Mouse (Mus musculus): ENCODE data around the gene Vps52.
A peak's percentile ranks its signal among the peaks of the same experiment; 100 is the strongest.
"Not testable (repeated sequence)": the region's sequence is repeated elsewhere in the genome, so short reads cannot be mapped to it uniquely, and the experiment has no call there.

The Vps52 gene

DNA sequence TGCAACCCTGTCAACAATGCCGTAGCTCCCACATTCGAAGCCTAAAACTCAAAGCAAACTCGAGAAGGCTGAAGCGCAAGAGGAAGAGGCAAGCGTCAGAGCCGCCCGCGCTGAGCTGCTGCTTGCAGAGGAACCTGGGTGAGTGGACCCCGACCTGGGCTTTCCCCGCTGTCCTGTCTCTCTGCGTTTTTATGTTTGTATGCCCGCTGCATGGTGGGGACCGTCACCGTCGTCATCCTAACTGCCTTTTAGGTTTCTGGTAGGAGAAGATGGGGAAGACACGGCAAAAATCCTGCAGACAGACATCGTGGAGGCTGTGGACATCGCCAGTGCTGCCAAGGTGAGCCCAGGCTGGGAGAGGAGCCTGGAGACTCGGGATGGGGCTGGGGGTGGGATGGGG, 14.2 kb upstream of the Vps52 start:
- no peak for DNase-seq (ENCODE audit: inconsistent ontology term)

DNA sequence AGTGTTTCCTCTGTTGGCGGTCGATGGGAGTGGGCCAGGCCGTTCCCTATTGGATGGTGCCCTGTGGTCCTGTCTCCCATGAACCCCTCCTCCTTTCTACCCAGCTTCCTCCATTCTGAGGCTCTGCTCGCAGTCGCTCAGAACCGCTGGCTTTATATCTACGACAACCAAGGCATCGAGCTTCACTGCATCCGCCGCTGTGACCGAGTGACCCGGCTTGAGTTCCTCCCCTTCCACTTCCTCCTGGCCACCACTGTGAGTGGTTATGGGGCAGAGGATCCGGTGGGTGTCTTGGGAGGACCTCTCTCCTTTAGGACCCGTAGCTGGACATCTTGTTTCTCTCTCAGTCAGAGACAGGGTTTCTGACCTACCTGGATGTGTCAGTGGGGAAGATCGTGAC, 12.2 kb upstream of the Vps52 start:
- DNase-seq (ENCODE audit: inconsistent ontology term), result no peak

DNA sequence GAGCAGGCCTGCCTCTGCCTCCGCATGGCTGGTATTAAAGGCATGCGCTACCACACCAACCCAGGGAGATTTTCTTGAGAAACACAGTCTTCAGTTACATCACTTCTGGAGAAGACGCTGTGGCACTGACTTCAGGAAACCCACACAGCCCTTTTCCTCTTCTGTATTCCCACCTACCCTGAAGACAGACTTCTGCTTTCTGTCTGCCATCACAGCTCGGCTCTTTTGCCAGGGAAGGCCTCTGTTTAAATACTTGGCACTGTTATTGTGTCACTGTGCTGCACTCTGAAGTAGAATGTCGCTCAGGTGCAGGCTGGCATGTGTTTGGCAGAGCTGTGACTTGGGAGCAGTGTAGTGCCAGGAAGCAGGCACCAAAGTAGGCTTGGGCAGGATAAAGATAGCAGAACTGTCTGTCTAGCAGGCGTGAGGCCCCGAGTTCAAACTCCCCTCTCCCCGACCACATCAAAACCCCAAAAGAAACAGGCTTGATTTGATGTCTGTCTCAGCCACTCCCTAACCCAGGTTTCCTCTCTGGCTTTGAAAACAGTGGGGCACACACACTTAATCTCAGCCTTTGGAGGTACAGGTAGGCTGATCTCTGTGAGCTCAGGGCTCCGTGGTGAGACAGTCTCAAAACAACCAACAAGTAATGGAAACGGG, 8.1 kb upstream of the Vps52 start:
- no peak for DNase-seq (ENCODE audit: inconsistent ontology term)

DNA sequence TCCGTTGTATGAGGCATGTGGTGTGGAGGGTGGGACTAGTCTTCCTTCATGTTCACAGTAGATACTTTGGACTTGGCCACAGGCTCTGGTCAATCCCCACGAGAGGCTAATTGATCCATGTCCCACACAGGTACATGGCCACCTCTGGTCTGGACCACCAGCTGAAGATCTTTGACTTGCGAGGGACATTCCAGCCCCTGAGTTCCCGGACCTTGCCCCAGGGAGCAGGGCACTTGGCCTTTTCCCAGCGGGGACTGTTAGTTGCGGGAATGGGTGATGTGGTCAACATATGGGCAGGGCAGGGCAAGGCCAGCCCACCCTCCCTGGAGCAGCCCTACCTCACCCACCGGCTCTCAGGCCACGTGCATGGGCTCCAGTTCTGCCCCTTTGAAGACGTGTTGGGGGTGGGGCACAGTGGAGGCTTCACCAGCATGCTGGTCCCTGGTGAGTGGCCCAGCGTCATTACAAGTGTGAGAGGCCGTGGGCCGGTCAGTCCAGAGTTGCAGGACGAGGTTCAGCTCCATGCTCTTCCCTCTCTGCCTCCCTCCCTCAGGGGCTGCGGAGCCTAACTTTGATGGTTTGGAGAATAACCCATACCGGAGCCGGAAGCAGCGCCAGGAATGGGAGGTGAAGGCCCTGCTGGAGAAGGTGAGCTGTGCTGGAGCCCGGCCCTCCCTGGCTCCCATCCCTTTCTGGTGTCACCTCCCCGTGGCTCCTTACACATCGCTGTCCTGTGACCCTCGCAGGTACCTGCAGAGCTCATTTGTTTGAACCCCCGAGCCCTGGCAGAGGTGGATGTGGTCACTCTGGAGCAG, 7.3 kb upstream of the Vps52 start:
- no peak for DNase-seq (ENCODE audit: inconsistent ontology term)

DNA sequence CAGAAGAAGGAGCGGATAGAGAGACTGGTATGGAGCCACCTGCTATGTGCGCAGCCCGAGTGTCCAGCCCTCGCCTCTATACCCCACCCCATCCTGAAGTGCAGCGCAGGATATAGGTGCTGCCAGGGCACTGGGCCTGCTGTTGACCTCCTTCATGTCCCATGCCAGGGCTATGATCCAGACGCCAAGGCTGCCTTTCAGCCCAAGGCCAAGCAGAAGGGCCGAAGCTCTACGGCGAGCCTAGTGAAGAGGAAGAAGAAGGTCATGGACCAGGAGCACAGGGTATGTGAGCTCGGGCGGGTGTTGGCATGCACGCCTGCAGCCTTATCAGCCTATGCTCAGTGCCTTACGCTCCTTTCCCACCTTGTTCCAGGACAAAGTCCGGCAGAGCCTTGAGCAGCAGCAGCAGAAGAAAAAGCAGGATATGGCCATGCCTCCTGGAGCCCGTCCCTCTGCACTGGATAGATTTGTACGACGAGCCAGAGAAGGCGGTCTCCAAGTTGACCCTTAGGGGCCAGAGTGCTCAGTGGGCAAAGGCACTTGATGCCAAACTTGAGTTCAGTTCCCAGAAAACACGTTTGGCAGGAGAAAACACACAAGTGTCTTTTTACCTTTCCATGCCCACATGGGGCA, 6.6 kb upstream of the Vps52 start:
- no peak for DNase-seq (ENCODE audit: inconsistent ontology term)

DNA sequence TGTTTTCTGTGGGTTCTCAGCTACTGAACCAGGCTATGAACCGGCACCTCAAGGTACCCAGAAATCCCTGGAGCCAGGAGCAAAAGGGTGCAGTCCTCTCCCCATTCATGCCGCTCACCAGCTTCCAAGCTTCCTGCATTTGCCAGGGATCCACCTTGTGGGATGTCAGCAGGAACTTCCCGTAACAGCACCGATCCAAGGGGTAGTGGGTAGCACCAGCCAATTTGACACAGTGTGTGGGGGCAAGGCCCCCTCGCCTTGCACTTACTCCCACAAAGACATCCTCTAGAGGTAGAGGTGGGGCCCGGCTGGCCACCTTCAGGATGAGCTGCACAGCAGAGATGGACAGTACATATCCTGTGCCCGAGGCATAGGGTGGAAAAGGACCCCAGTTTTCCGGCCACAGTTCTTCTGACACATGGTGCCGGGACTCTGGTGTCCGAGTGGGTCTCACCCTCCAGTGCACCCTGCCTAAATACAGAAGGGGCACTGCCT, 5.4 kb upstream of the Vps52 start:
- DNase-seq (ENCODE audit: inconsistent ontology term), result no peak

DNA sequence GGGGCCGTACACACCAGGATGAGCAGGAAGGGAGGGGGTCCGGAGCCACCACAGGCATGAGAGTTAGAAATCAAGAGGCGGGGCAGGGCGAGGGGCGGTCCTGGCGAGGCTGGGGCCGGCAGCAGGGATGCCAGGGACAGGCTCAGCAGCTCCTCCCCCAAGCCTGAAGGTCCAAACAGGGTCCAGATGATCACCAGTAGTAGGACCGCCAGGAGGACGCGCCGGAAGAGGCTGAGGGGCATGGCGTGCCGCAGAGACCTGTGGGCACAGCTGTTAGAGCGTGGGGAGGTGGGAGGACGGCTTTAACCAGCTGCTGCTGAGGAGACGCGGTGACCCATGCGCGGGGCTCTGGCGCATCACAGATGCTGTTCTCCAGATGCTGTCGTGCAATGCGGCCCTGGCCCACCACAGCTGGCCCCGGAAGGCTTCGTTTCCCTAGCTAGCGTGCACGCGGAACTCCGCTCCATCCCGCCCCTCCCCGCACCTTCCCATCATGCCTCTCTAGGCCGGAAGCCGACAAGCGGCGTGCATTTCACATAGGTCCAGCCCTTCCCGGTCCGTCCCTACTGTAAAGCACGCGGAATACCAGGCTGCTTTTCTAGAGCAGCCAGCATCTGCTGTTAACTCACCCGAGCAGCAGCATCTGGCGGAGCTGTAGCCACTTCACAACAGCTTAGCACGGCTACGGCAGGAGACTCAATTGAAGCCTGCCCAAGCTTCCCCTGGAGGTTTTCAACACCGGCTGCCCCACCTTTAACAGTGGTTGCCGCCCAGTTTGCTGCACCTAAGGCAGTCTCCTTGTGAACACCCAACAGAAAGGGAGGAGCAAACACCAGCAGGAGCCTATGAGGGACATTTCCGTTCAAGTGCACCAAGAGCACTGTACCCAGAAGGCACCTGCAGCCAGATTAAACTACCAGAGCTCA, 4.3 kb upstream of the Vps52 start, which contains the start of gene B3galt4:
TSS of gene B3galt4 (minus strand) at position 468 of the 926 bp plus-strand sequence.
- peak; percentile 84 for DNase-seq (ENCODE audit: inconsistent ontology term)

DNA sequence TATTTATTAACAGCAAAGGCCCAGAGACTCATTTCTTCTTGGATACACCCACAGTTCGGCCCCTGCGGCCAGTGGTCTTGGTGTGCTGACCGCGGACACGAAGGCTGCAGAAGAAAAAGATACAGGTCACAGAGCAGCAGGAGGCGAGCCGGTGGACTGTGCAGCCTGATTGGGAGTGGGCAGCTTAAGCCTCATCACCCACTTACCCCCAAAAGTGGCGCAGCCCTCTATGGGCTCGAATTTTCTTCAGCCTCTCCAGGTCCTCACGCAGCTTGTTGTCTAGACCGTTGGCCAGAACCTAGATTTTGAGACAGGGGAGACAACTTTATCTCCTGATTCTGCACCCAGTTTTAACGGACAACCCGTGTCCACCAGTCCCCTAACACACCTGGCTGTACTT, 3.6 kb upstream of the Vps52 start:
- DNase-seq (ENCODE audit: inconsistent ontology term), result not testable (repeated sequence)

DNA sequence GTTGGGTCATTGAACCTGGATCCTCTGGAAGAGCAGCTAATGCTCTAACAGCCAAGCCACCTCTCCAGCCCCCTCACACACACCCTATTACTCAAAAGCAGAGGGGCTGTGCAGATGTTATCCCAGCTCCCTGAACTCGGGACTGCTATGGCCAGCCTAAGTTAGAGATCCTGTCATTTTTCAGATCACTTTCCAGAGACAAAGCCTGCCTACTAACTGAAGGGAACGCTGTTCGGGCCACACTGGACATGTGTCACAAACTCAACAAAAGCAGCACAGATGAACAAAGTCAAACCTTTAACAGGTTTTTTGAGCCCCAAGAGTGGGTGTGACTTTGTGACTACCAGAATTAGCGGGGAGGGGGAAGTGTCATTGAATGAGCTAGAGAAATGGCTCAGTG, 2.7 kb upstream of the Vps52 start:
- no peak for DNase-seq (ENCODE audit: inconsistent ontology term)

DNA sequence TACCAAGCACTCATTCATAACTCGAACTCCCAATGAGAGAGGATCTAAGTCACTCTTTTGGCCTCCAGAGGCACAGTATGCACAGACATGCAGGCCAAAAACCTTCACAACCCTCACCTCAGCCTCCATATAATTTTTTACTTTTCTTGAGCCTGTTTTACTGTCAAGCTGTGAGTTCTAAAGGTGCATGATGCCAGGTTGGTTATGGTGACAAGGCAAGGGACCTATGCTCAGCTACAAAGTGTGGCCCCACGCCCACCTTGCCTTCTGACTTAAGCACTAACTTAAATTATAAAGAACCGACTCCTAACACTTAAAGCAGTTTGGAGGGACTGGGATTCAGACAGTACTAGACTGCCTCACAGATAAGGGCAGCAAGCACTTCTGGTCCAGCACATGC, 2.3 kb upstream of the Vps52 start:
- DNase-seq (ENCODE audit: inconsistent ontology term), result no peak

DNA sequence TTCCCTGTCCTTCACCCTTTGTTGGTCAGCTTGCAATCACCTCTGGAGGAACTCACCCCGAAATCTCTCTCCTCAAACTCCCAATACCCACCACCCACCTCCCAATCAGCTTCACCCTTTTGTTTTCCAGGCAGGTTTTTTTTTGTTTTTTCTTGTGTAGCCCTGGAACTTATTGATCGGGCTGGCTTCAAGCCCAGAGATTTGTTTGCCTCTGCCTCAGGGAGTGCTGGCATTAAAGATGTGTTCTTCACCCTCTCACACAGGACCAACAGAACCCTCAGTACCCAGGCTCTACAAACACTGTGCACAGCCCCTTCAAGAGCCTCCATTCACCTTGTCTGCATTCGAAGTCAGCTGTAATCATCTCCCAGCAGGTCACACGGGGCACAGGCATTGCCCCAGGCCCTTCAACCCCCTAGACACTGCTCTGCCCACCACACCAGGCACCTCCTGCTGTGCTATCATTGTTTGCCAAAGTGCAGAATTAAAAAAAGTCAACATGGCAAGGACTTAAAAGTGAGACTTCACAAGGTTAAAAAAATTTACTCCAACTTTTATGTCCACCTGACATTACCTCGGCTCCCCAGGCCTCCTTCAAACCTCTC, 1.5 kb upstream of the Vps52 start:
- no peak for DNase-seq (ENCODE audit: inconsistent ontology term)

DNA sequence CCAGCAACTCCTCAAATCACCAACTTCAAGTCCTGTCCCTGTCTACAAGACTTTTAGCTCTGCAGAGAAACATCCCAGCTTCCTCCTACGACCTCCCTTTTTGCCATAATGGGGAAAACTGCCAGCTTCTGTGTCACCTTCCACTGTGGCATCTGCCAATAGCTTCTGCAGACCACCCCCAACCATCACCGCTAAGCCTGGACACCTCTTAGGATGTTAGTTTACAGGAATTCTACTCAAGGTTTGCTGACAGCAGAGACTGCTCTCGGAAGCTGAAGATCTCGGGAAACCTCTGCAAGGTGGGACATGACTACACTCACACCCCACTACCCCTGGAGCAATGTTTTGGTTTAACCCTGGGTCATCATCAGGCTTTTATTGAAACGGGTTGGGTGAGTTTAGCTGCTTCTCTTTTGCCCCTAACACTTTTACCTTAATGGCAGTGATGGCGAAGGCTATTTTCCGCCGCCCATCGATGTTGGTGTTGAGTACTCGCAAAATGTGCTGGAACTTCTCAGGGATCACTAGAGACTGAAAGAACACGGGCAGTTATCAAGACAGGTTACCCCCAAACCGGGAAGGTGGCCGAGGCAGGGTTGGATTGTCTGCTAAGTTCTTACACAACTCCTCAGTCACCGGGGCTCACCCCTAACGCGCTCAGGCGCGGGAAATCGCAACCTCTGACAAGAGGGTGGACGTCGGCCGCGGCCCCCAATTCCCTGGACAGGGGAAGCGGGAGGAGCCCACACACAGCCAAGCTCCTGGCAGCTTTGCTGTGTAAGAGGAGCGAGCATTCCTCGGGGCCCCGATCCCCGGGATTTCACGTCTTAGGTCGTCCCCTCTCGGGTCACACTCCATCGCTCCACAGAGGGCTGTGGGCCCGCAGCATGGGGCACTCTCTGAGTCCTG, 712 bp upstream of the Vps52 start:
- no peak for DNase-seq (ENCODE audit: inconsistent ontology term)

DNA sequence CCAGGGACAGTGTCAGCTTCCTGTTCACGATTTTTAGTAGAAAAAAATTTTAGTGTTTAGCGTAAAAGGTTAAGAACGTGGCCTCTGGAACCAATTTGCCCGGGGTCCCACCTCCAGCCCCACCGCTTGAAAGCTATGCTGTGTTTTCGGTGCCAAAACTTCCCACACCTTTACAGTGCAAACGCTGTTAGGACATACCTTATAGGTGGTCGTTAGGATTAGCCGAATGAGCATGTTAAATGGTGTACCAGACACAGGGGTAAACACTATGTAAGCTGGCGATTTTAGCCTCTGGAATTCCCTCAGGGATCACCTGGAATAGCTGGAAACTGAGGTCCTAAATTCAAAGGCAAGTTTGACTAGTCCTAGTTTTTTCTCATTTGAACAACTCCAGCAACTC, 724 bp downstream of the Vps52 start:
- no peak for DNase-seq (ENCODE audit: inconsistent ontology term)

DNA sequence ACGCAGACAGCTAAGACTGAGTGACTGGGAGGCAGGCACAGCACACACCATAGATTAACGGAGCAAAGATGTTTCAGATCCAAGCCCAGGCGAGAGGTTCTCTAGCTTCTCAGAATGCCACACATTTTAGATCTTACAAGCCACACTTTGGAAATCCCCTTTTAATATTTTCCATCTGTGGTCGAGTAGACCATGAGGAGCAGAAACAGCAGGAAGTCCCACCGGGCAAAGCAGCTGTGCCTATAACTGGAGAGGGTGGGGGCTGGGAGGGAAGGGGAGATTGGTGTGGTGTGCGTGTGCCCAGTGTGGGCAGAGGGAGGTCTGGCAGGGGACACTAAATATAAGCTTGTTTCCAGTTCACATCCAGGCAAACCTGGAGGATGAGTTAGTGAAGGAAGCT, 1.9 kb downstream of the Vps52 start:
- no peak for DNase-seq (ENCODE audit: inconsistent ontology term)

DNA sequence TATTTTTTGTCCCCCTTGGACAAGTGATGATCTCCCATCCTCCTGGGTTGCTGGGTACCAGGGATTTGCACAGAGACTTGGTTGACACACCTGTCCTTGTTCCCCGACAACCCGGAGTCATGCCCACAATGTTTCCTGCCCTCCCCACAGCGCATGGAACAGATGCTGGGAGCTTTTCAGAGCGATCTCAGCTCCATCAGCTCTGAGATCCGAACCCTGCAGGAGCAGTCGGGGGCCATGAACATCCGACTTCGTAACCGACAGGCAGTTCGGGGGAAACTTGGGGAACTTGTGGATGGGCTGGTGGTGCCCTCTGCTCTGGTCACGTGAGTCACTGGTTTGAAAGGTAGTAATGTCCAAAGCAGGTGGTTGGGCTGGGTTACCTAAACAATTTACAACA, 2.8 kb downstream of the Vps52 start:
- no peak for DNase-seq (ENCODE audit: inconsistent ontology term)

DNA sequence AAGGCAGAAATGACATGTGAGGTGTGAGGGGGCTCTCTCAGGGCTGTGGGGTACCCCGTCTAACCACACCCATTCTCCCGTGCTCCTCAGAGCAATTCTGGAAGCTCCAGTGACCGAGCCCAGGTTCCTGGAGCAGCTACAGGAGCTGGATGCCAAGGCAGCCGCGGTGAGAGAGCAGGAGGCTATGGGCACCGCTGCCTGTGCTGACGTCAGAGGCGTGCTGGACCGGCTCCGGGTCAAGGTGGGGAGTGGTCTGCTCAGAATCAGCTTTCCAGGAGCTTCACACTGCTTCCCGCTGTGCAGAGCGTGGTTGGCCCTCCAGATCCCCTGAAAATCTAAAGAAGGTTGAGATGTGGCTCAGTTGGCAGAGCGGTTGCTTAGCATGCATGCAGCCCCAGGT, 3.5 kb downstream of the Vps52 start:
- no peak for DNase-seq (ENCODE audit: inconsistent ontology term)

DNA sequence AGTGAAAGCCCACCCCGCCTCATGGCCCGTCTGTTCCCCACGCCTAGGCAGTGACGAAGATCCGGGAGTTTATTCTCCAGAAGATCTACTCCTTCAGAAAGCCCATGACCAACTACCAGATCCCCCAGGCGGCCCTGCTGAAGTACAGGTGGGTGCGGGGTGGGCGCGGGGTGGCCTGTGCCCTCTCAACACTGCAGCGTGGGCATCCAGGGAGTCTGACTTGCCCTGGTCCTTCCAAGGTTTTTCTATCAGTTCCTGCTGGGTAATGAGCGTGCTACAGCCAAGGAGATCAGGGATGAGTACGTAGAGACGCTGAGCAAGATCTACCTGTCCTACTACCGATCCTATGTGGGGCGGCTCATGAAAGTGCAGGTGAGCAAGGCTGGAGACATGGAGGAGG, 4.3 kb downstream of the Vps52 start:
- DNase-seq (ENCODE audit: inconsistent ontology term), result no peak

DNA sequence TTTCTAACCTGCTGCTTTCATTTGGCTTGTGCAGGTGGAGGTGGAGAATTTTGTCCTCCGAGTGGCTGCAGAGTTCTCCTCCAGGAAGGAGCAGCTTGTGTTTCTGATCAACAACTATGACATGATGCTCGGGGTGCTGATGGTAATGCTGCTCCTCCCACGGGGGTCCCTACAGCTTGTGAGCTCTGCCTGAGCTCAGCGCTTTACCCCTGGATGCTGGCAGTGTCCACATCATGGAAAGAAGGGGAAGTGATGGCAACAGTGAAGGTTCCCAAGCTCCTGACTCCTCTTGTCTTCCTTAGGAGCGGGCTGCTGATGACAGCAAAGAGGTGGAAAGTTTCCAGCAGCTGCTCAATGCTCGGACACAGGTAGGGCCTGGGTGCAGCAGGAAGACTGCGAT, 7.3 kb downstream of the Vps52 start:
- DNase-seq (ENCODE audit: inconsistent ontology term), result no peak

DNA sequence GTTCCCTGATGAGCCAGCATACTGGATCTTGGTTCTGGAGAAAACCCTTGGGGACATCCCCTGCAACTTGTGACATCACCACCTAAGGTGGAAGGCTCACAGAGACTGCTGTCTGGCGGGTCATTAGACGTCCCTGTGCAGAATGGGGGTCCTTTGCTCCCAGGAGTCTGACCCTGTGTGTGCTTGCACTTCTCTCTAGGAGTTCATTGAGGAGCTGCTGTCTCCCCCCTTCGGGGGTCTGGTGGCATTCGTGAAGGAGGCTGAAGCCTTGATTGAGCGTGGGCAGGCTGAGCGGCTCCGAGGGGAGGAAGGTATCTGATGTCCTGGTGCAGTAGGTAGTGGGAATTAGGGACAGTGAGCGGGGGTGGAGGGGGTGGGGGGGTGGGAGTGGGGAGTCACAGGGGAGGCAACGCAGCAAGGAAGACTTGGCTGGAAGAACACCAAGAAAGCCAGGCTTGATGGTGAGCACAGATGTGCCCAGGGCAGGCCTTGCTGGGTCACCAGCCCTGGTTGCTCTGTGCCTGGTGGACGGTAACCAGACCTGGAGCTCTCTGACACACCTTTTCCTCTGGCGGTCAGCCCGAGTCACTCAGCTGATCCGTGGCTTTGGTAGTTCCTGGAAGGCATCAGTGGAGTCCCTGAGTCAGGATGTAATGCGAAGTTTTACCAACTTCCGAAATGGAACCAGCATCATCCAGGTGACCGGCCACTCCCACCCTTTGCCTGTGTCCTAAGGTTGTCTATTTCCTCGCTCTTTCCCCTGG, 9.7 kb downstream of the Vps52 start:
- DNase-seq (ENCODE audit: inconsistent ontology term), result no peak

Data from Muller cell, postnatal 12 days (primary cell).